Mouse (Mus musculus) ES-E14 (cell line): ENCODE measurements around the gene Shcbp1l.

Source experiments
- CHD2 ChIP-seq: IDR thresholded peaks from 2 replicates; pipeline ENCODE4 v1.6.1; 2014; ENCODE audit warnings: mild to moderate bottlenecking, low read depth, low read length, inconsistent platforms
- MAFK ChIP-seq: IDR thresholded peaks from 2 replicates; pipeline ENCODE4 v1.6.1; 2014; ENCODE audit warnings: mild to moderate bottlenecking, low read depth, low read length, inconsistent platforms; ENCODE audit not compliant: insufficient read depth
- ZC3H11A ChIP-seq: IDR thresholded peaks from 2 replicates; pipeline ENCODE4 v1.6.1; 2012; ENCODE audit warnings: low read depth, mild to moderate bottlenecking, inconsistent platforms, low read length, borderline replicate concordance

DNA sequence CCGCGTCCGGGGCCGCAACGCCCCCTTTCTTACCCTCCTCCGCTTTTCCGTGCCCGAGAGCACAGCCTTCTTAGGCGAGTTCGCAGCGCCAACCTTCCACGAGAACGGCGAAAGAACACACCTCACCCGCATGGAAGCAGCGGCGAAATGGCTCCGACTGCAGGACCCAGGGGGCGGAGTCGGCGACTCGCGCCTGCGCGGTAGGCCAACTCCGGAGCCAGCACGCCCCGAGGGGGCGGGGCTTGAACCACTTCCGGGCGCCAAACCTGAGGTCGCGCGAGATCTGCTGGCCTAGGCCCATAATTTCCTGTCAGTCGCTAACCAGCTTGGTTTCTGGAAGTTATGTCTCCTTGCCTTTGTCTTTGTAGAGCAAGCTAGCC lies 62.5 kb downstream of the Shcbp1l start, which contains the start of gene Dhx9:
- TF ChIP-seq ZC3H11A (no peak), CHD2 (peak; percentile 92), MAFK (no peak)
